Mouse (Mus musculus) common myeloid progenitor, adult 5-6 weeks (primary cell): Measurements from ENCODE around the gene Afap1. TPM values are rescaled to one million over a fixed set of nuclear protein-coding genes. Genes with fewer than 3 reads are reported as not detected.
A peak's percentile ranks its signal among the peaks of the same experiment; 100 is the strongest.

Experiments used
- ATAC-seq: replicated peaks from 2 replicates; pipeline ENCODE4 v1.8.0; 2016; ENCODE audit warnings: low read depth, mild to moderate bottlenecking, moderate TSS enrichment, inconsistent platforms; ENCODE audit not compliant: poor library complexity, severe bottlenecking
- total RNA-seq: library from RNA; stranded (forward); fragments of 200-1000, 187-1606 nt; gene quantifications from 2 replicates; pipeline ENCODE4 v1.2.3, GENCODE M21; 2017

The Afap1 gene
- total RNA-seq: 1.5 and 3.6 TPM in 2 replicates

GRCm38 (mm10) chr5:35893093-35893804 is at the start of gene Afap1:
Afap1 (plus strand) TSS chr5:35893319.
- ATAC-seq: peak; percentile 92

- ATAC-seq: no peak
Measured at GRCm38 (mm10) chr5:35851485-35851884, 41.6 kb upstream of the Afap1 start.

- no peak for ATAC-seq
Measured at GRCm38 (mm10) chr5:35853463-35853862, 39.7 kb upstream of the Afap1 start.

- no peak for ATAC-seq
Measured at GRCm38 (mm10) chr5:35856245-35856644, 36.9 kb upstream of the Afap1 start.

- peak; percentile 80 for ATAC-seq
Measured at GRCm38 (mm10) chr5:35858069-35858468, 35.0 kb upstream of the Afap1 start.

GRCm38 (mm10) chr5:35861456-35861855 is 31.7 kb upstream of the Afap1 start:
- no peak for ATAC-seq

GRCm38 (mm10) chr5:35869973-35870372 is 23.1 kb upstream of the Afap1 start:
- ATAC-seq: no peak

GRCm38 (mm10) chr5:35870408-35871012 is 22.6 kb upstream of the Afap1 start:
- peak; percentile 85 for ATAC-seq

GRCm38 (mm10) chr5:35873382-35873781 is 19.7 kb upstream of the Afap1 start:
- no peak for ATAC-seq

- no peak for ATAC-seq
Measured at GRCm38 (mm10) chr5:35876236-35876635, 16.9 kb upstream of the Afap1 start.

GRCm38 (mm10) chr5:35879199-35879598 is 13.9 kb upstream of the Afap1 start:
- no peak for ATAC-seq

GRCm38 (mm10) chr5:35882391-35882790 is 10.7 kb upstream of the Afap1 start:
- ATAC-seq: no peak

- ATAC-seq: 0 out of 2 replicates have a peak, but pooled peaks have one; percentile 18
Measured at GRCm38 (mm10) chr5:35884262-35884661, 8.9 kb upstream of the Afap1 start.

GRCm38 (mm10) chr5:35884689-35885088 is 8.4 kb upstream of the Afap1 start:
- no peak for ATAC-seq

- ATAC-seq: 0 out of 2 replicates have a peak, but pooled peaks have one; percentile 23
Measured at GRCm38 (mm10) chr5:35888959-35889358, 4.2 kb upstream of the Afap1 start.

- ATAC-seq: no peak
Measured at GRCm38 (mm10) chr5:35889641-35890040, 3.5 kb upstream of the Afap1 start.

- no peak for ATAC-seq
Measured at GRCm38 (mm10) chr5:35890985-35891730, 2.0 kb upstream of the Afap1 start.

- no peak for ATAC-seq
Measured at GRCm38 (mm10) chr5:35892363-35892762, 756 bp upstream of the Afap1 start.

GRCm38 (mm10) chr5:35893805-35894260 is 714 bp downstream of the Afap1 start:
- ATAC-seq: peak; percentile 46

GRCm38 (mm10) chr5:35894295-35895047 is 1.4 kb downstream of the Afap1 start:
- ATAC-seq: no peak
